ENCODE assay signal across 7 mouse cellular contexts in the genomic region with DNA sequence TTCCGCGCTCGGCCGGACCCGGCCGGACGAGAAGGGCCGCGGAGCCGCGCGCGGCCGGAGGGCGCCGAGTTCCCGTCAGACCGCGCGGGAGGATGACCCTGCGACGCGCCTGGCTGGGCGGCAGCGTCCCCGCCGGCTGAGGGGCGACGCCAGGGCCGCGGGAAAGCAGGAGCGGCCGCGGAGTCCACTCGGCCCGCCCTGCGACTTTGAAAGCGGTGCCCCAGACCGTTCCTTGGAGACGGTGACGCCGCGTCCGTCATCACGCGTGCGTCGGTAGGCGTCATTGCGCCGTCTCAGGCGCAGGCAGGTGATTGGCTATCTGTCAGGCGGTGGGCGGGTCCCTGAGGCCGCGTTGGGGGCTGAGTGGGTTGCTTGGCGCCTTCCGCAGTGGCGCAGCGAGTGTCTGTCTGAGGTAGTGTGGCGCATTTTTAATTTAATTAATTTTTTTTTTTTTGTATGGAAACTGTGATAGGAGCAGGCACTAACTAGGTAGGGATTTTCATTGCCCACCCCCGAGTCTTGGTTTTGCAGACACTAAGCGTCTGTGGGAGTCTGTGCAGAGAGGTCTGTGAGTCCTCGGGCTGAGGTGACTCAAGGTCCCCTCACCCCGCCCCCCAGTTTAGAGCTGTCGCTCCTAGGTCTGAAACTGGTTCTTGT. TPM values are rescaled to one million over a fixed set of nuclear protein-coding genes. Genes with fewer than 3 reads are reported as not detected.
DNase-seq lines count a peak whose midpoint lies in the region; ATAC-seq lines count a peak whose summit lies in the region.

A gene (minus strand): TSS at position 237 of the 657 bp plus-strand sequence.
A gene (plus strand): TSS at position 334 of the 657 bp plus-strand sequence.

- under 1% methylated on average over 66 of the region's 66 CpGs for WGBS in embryonic facial prominence, embryonic 12.5 days
- under 1% methylated on average over 66 of the region's 66 CpGs for whole genome bisulfite sequencing in limb, embryonic 11.5 days
- WGBS in midbrain, embryonic 14.5 days = under 1% methylated on average over 66 of the region's 66 CpGs

- DNase-seq in adrenal gland, postnatal 25 days = peak; percentile 97
- peak; percentile 100 for DNase-seq in heart, adult 11 months
- DNase-seq in kidney, adult 18-20 months = peak; percentile 98
- DNase-seq in limb, embryonic 11.5 days (ENCODE audit: low spot score) = peak; percentile 97
- DNase-seq in midbrain, embryonic 14.5 days = peak; percentile 99
- peak; percentile 93 to 94 for DNase-seq in spleen, adult 18-20 months

- peak within 1 kb of the TSS; percentile 80 for H3K4me3 ChIP-seq in embryonic facial prominence, embryonic 12.5 days
- peak within 1 kb of the TSS; percentile 64 for H3K4me3 ChIP-seq in limb, embryonic 11.5 days (ENCODE audit: low read depth, low read length)
- H3K4me3 ChIP-seq in midbrain, embryonic 14.5 days (replicated peaks; ENCODE audit: low read depth, low read length) = peak within 1 kb of the TSS; percentile 81

- peak; percentile 99 for ATAC-seq in embryonic facial prominence, embryonic 12.5 days (ENCODE audit: insufficient number of reproducible peaks, insufficient read depth, low FRiP score, low TSS enrichment)
- peak; percentile 99 for ATAC-seq in limb, embryonic 11.5 days (ENCODE audit: insufficient number of reproducible peaks, low FRiP score, low TSS enrichment, low read depth)
- peak; percentile 100 for ATAC-seq in midbrain, embryonic 14.5 days (ENCODE audit: low FRiP score, low TSS enrichment)

- H3K27ac ChIP-seq in embryonic facial prominence, embryonic 12.5 days = peak within 1 kb of the TSS; percentile 92
- H3K27ac ChIP-seq in limb, embryonic 11.5 days (replicated peaks; ENCODE audit: low read depth, low read length) = peak within 1 kb of the TSS; percentile 94
- peak within 1 kb of the TSS; percentile 96 for H3K27ac ChIP-seq in midbrain, embryonic 14.5 days (replicated peaks; ENCODE audit: low read depth, low read length)

- H3K4me1 ChIP-seq in embryonic facial prominence, embryonic 12.5 days = peaks cover 10% of the 10 kb centered on the region; the same call in 1 of the 2 replicates
- no peaks in the 10 kb centered on the region for H3K4me1 ChIP-seq in limb, embryonic 11.5 days (ENCODE audit: control insufficient read depth, insufficient read depth, low read length)
- peaks cover 19% of the 10 kb centered on the region for H3K4me1 ChIP-seq in midbrain, embryonic 14.5 days (ENCODE audit: control insufficient read depth, insufficient read depth, low read length)

- H3K9me3 ChIP-seq in embryonic facial prominence, embryonic 12.5 days = no peaks in the 10 kb centered on the region
- H3K9me3 ChIP-seq in limb, embryonic 11.5 days (ENCODE audit: control insufficient read depth, low read length) = no peaks in the 10 kb centered on the region
- no peaks in the 10 kb centered on the region for H3K9me3 ChIP-seq in midbrain, embryonic 14.5 days (ENCODE audit: control insufficient read depth, low read length)

- H3K36me3 ChIP-seq in embryonic facial prominence, embryonic 12.5 days = no peaks in the 10 kb centered on the region
- no peaks in the 10 kb centered on the region for H3K36me3 ChIP-seq in limb, embryonic 11.5 days (ENCODE audit: control insufficient read depth, insufficient read depth, low read length)
- no peaks in the 10 kb centered on the region for H3K36me3 ChIP-seq in midbrain, embryonic 14.5 days (ENCODE audit: control insufficient read depth, insufficient read depth, low read length)

- H3K4me2 ChIP-seq in embryonic facial prominence, embryonic 12.5 days (replicated peaks) = peak within 1 kb of the TSS; percentile 68
- peak within 1 kb of the TSS; percentile 59 for H3K4me2 ChIP-seq in limb, embryonic 11.5 days (ENCODE audit: low read depth, severe bottlenecking)
- peak within 1 kb of the TSS; percentile 77 for H3K4me2 ChIP-seq in midbrain, embryonic 14.5 days (ENCODE audit: low read length)

- H3K9ac ChIP-seq in embryonic facial prominence, embryonic 12.5 days = peak within 1 kb of the TSS; percentile 82
- H3K9ac ChIP-seq in limb, embryonic 11.5 days (ENCODE audit: low read length) = peak within 1 kb of the TSS; percentile 87
- H3K9ac ChIP-seq in midbrain, embryonic 14.5 days (replicated peaks; ENCODE audit: low read length) = peak within 1 kb of the TSS; percentile 86

- no peaks in the 10 kb centered on the region for H3K27me3 ChIP-seq in embryonic facial prominence, embryonic 12.5 days
- H3K27me3 ChIP-seq in limb, embryonic 11.5 days (ENCODE audit: control insufficient read depth, insufficient read depth, low read length) = no peaks in the 10 kb centered on the region
- H3K27me3 ChIP-seq in midbrain, embryonic 14.5 days (ENCODE audit: control insufficient read depth, insufficient read depth, low read length) = no peaks in the 10 kb centered on the region

RNA-seq across cellular contexts. Expression of the first gene that starts in this region (rescaled TPM):
- 11.6 and 13.2 TPM in 2 replicates for total RNA-seq in adrenal gland, postnatal 25 days (2021)
- 30.1 and 30.2 TPM in 2 replicates for polyA plus RNA-seq in embryonic facial prominence, embryonic 12.5 days (2016; fragmentation: Nextera tagmentation; extraction: Ambion mirVana)
- 27.3 and 28.7 TPM in 2 replicates for polyA plus RNA-seq in limb, embryonic 11.5 days (2014; fragmentation: Nextera tagmentation; extraction: Ambion mirVana)
- 19.3 and 19.5 TPM in 2 replicates for polyA plus RNA-seq in midbrain, embryonic 14.5 days (2014; fragmentation: Nextera tagmentation; extraction: Ambion mirVana)

RNA-seq across cellular contexts. Expression of the second gene that starts in this region (rescaled TPM):
- total RNA-seq in adrenal gland, postnatal 25 days (2021) = 13.8 and 20.3 TPM in 2 replicates
- polyA plus RNA-seq in embryonic facial prominence, embryonic 12.5 days (2016; fragmentation: Nextera tagmentation; extraction: Ambion mirVana) = 17.5 and 18.7 TPM in 2 replicates
- 19.3 and 20.4 TPM in 2 replicates for polyA plus RNA-seq in limb, embryonic 11.5 days (2014; fragmentation: Nextera tagmentation; extraction: Ambion mirVana)
- 7.9 and 11.3 TPM in 2 replicates for polyA plus RNA-seq in midbrain, embryonic 14.5 days (2014; fragmentation: Nextera tagmentation; extraction: Ambion mirVana)

Comparison
In these comparisons a context has a peak if more than half of its experiments do, and no peak if none do; other contexts are left out.
1. Peak in every context shown above with its lines: DNase-seq, ATAC-seq, H3K4me3 ChIP-seq and H3K27ac ChIP-seq.